Mouse (Mus musculus): ENCODE measurements around the gene Ears2.

Gene Ears2

DNA sequence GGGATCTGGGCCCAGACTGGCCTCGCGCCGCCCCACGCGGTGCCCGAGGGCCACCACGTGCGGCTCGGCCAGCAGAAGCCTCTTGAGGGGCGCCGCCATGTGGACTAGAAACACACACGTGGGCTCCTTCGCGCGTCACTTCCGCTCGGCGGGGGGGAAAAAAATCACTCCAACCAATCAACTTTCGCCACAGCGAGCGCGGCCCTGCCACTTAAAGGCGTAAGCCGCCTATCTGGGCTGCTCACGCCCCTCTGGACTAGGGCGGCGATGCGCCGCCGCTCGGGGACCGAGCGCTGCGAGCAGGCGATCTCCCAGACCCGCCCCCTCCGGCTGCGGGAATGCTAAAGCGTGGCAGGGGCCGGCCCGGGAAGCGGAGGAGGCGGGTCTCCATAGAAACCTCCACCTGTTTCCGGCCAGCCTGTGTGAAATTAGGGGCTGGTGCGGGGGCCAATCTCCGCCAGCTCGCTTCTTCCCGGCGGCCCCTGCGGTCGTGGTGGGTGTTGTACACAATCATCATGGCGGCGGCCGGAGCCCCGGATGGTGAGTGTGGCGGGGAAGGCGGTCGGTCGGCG is at the start of gene Ears2, which contains the start of gene Ubfd1:
TSS of gene Ears2 (minus strand) at position 319 of the 572 bp plus-strand sequence.
TSS of gene Ubfd1 (plus strand) at position 231 of the 572 bp plus-strand sequence.
- peak; percentile 98 for DNase-seq (ENCODE audit: low spot score)

DNA sequence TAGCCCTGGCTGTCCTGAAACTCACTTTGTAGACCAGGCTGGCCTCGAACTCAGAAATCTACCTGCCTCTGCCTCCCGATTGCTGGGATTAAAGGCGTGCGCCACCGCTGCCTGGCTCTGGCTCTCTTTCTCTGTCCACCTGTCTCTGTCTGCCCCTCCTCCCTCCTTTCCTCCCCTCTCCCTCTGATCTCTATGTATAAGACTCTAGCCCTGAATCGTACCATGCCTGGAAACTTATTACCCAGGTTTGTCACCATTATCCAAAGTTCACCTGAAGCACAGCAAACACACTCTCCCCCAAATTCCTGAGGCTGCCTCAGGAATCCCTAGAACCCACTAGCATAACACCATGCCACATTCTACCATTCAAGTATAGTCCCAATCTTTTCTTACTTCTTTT is 41.1 kb upstream of the Ears2 start:
- DNase-seq (ENCODE audit: low spot score), result no peak

DNA sequence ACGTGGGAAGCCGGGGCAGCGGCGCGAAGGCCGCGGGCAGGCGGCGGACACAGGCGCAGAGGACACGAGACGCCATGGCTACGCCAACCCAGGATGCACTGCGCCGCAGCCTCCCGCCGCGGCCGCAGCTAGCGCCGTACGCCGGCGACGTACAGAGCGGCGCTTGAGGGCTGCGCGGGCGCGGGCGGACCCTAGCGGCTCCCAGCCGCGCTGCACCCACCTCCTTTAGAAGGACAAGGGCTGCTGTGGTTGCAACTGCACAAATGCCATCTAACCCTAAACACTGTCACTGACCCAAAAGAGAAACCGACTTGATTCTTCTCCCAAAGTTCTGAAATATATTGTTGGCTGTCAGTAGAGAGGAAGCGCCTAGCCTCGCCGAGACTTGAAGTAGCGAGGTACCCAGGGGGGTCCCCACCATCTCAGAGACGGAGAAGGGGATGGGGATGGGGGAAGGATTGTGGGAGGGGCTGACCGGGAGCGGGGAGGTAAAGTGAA is 34.7 kb upstream of the Ears2 start, which contains the start of gene Ndufab1:
TSS of gene Ndufab1 (minus strand) at position 140 of the 498 bp plus-strand sequence.
- DNase-seq (ENCODE audit: low spot score), result peak; percentile 94

DNA sequence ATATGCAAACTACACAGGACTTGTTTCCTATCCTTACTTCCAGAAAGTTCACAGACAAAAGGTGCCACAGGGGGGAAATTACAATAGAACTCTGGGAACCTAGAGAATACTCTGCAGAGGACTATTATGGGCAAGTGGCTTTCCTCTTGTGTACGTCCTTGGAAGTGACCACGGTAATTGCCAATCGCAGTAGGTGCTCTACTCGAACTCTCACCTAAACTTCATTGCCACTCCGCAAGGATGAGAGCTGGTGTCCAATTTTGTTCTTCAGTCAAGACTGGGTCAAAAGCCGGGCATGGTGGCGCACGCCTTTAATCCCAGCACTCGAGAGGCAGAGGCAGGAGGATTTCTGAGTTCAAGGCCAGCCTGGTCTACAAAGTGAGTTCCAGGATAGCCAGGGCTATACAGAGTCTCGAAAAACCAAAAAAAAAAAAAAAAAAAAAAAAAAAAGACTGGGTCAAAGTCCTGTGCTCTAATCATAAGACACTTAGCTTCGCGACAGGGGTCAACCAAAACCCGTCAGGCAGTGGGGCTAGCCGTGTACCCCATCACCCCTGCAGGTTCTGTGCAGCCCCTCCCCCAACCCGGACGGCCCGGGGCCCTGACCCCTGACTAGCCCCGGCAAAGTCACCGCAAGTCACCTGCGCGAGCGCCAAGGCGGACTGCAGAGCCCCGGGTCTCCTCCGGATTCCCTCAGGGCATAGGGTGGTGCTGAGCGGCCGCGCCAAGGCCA is 34.1 kb upstream of the Ears2 start:
- DNase-seq (ENCODE audit: low spot score), result peak; percentile 51

DNA sequence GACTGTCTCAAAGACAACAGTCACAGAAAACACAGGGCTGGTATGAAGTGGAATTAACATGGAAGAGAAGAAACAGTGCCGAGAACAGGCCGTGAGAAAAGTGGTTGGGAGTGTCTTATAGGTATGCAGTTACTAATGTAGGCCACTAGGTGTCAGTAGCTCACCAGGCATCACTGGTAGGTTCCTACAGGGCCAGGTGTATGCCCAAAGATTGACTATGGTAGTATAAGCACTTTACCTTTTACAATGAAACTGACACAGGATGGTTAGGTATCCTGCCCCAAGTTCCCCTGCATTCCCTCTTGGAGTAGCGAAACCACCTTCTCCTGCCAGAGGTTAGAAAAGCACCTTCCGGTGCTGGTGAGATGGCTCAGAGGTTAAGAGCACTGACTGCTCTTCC is 32.2 kb upstream of the Ears2 start:
- peak; percentile 65 for DNase-seq (ENCODE audit: low spot score)

DNA sequence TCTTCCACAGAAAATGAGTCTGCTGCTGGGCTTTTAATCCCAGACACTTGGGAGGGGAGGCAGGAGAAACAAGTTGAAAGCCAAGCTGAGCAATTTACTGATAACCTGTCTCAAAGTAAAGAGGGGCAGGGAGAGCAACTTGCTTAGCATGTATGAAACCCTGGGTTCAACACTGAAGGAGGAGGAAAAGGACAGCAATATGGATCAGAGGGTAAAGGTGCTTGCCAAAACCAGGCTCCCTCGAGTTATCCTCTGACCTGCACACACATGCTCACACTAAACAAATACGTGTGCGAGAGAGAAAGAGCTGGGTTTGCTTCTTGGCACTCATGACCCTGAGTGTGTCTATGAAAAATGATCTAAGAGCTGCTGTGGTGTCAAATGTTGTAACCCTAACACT is 30.9 kb upstream of the Ears2 start:
- DNase-seq (ENCODE audit: low spot score), result no peak

DNA sequence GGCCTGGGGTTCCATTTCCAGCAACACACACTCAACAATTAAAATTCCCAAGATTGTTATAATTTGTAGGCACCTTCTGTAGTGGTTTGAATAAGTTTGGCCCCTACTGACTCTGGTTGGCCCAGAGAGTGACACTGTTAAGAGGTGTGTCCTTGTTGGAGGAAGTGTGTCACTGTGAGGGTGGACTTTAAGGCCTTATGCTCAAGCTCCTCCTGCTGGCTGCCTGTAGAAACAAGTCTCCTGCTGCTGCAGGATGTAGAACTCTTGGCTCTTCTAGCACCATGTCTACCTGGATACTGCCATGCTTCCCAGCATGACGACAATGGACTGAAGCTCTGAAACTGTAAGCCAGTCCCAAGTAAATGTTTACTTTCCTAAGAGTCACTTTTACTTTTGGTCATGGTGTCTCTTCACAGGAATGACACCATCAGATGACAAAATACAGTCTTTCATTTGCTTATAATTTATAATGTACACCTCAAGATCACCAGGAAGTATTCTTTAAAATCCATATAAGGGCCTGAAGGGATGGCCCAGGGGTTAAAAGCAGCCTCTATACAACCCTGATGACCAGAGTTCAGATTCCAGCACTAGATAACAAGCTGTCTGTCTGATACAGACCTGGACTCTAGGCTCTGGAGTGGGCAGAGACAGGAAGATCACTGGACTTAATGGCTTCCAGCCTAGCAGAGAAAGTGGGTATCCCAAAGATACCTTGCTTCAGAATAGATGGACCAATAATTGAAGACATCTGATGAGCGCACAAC is 27.7 kb upstream of the Ears2 start:
- no peak for DNase-seq (ENCODE audit: low spot score)

DNA sequence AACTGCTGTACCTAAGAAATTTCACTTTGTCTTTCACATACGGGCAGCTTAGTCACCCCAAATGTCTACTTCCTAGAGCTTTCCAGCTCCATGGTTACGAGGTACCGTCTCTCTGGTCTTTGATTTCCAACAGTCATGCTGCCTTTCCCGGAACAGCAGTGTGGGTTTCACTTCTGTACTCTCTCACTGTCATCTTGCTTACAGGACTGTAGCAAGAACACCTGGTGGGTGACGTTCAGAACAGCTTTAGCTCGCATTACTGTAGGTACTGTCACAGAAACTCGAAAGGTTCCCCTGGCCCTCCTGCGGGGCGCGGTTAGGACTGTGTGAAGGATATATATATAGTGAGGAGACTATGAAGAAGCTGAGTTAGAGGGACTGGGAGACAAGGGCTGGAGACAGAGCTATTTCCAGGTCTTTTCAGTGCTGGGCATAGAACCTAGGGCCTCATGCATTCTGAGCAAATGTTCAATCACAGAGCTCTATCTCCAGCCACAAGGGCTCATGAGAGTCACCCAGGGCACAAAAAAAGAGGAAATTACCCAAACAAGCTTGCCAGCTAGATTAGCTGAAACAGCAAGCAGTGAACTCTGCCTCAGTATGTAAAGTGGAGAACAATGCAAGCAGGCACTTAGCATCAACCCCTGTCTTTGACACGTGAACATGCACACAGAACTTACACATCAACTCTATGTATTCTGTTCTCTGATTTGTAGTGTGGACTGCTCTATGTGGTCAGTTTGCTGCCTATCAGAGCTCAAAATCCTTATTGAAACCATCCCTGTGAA is 20.3 kb upstream of the Ears2 start:
- DNase-seq (ENCODE audit: low spot score), result no peak

DNA sequence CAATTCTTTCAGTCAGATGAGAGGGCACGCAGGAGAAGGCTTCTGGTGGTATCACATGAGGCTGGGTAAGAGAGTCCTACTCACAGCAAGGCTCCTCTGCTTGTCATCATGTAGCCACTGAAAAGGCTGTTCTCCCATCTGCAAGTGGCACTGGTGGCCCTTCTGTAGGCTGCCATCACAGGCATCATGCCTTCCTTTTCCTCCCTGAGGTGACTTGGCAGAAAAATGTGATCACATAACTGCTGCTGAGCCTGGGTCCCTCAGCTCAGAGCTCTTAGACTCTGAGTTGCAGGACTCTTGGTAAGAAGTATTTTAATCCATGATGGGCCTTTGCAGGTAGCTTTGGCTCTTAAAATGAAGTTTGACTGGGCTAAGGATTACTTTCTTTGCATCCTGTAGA is 14.0 kb upstream of the Ears2 start:
- no peak for DNase-seq (ENCODE audit: low spot score)

DNA sequence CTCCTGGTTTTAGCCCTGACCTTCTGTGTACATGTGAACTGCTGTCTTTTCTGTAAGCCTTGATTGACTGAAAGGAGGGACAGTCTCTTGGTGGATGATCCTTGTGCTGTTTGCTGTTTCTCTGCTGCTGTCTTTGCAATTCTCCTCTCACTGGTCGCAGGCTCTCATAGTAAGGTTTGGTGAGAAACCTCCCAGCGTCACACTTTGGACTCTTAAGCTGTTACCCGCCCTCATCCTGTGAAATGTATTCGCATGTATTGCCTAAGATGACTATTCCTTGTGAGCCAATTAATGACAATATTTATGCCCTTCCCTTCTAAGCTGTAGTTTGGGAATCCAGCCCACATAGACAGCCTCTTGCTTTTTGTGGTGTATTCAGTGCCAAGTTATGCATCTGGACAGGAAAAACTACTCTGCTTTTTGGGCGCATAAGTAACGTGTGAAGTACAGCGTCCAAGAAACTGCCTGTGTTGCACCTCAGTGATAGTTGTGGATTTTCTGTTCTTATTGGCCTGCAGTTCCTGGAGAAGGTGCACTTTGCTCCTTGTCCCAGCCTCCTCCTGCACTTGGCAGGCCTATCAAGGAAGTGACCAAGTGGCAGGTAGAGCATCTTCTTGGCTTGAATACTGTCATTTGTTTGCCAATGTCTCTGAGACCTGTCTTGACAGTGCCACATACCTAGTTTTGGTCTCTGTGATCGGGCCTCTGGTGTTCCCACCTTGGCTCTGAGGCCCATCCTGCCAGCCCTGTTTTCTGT is 12.9 kb upstream of the Ears2 start:
- no peak for DNase-seq (ENCODE audit: low spot score)

DNA sequence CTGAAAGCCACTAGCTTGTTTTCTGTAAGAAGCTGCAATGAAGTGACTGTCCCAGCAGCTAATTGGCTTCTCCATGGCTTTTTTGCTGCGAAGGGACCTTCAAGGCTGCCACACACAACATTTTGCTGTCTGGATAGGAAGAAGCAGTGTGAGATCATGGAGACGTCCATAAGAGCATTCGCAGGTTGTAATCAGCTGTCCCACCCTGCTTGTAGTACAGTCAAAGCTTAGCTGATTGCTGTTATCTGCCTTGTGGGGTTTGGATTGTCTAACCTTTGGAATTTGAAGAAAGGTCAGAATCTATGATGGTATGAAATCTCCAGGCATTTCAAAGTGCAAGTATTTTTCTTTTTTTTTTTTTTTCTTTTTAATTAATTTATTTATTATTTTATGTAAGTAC is 7.3 kb upstream of the Ears2 start:
- DNase-seq (ENCODE audit: low spot score), result no peak

DNA sequence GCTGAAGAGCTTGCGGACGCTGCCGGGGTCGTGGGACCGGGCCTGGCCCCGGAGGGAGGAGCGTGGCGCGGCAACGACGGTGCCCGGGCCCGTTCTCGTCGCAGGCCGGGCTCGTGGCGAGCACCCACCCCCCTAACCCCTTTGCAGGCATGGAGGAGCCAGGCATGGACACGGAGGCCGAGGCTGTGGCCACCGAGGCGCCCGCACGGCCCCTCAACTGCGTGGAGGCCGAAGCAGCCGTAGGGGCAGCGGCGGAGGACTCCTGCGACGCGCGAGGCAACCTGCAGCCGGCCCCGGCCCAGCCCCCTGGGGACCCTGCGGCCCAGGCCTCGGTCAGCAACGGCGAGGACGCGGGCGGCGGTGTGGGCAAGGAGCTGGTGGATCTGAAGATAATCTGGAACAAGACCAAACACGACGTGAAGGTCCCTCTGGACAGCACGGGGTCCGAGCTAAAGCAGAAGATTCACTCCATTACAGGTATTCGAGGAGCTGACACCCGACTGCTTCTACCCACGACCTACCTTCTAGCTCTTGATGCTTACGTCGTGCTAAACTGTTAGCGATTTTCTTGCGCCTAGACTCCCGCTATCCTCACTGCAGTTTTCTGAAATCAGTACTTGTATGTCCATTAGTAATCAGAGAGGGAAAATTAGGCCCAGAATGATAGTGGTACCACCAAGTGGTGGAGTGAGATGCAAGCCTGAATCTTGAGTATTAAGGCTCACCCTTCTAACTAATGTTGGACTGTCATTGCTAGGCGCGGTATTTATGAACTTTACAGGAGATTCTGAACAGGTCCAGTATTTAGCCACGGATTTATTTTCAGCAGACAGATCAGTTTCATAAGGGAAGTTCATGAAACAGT is 686 bp upstream of the Ears2 start:
- DNase-seq (ENCODE audit: low spot score), result peak; percentile 26

DNA sequence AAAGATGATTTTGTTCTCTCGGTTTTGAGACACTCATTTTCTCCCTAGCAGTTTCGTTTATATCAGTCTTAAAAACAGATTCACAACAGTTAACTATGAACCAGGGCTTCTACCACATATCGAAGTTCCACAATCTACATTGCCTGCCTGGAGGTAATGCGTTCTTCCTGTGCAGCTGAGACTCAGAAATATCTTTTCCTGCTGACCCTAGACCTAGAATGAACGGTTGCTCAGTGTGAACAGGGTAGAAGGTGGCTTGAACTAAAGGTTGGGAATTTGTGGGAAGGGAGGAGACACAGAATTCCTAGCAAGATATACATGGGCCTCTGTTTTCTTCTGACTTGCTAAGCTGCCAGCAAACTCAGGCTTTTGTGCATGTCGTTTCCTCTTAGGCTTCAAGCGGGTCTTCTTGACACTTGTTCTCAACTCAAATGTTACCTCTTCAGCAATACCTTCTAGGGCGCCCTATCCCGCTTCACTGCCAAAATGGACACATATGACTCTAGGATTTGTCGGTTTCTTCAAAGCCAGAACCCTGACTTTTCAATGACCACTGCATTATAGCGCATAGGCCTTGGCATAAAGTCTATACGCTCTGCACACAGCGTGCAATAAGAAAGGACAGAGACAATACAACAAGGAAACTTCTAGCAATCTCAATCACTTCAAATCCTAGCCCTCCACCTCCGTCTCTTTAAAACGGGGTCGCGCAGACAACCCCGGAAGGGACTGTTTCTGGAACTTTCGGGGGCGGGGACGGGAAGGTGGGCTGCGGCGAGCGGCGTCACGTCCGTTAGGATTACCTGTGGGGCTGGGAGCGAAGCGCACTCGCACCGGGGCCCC is 740 bp downstream of the Ears2 start:
- no peak for DNase-seq (ENCODE audit: low spot score)

DNA sequence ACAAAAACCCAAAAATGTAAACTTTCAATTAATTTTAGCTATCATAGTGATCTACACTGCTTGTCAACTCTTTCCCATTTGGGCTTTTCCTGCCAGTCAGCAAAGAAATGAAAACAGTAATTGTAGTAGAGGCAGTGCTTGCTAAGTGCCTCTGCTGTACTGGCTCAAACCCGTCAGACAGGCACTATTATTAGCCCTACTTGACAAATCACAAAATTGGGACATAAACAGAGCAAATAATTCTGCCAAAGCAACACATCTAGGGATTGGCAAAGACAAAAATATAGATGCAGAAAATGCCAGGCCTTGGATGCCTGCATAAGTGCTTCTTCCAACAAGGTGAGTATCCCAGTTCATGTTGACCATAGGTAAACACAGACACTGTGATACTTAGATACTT is 1.4 kb downstream of the Ears2 start:
- DNase-seq (ENCODE audit: low spot score), result no peak

DNA sequence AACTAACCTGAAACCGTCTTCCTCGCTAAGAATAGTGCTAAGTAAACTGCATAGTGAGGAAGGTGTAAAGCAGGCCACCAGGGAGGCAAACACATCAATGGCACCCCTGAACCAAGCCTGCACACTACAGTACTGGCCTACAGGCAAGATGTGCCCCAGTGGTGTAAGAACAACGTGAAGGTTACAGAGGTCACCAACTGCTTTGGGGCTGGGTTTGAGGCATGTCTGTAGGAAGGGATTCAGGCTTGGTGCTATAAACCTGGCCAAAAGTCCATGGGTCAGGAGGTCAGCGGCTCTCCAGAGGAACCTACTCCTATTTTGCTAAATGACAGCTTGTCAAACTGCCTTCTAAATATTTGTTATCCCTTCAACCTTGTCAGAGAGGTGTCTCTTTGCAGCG is 10.4 kb downstream of the Ears2 start:
- DNase-seq (ENCODE audit: low spot score), result no peak

DNA sequence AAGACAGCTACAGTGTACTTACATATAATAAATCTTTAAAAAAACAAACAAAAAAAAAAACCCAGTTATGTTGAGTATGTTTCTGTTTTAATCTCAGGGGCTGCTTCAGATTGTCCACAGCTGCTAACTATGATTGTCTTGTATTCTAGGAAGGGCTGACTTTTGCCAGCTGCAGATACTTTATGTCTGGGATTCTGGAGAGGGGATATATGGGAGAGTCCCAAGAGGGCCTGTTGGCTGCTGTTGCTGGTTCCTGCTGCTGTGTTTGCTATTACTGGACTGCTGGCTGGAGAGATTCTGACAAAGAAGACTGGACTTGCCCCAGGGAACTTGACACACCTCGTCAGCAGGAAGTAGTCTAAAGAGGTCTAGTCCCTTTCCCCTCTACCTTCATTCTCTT is 16.2 kb downstream of the Ears2 start:
- no peak for DNase-seq (ENCODE audit: low spot score)

DNA sequence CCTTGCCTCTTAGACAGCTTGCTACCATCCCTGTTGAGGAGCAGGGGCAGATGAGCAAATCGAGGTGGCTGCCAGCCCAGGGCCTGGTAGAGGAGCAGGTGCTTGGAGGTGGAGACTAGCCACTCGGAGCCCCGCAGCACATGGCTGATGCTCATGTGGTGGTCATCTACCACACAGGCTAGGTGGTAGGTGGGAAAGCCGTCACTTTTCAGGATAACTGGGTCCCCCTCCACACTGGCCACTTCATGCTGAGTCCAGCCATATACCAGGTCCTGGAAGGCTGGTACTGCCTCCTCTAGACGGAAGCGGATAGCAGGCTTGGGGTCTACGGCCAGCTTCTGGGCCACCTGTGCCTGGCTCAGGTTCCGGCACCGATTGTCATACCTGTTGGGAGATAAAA is 18.9 kb downstream of the Ears2 start:
- DNase-seq (ENCODE audit: low spot score), result no peak

DNA sequence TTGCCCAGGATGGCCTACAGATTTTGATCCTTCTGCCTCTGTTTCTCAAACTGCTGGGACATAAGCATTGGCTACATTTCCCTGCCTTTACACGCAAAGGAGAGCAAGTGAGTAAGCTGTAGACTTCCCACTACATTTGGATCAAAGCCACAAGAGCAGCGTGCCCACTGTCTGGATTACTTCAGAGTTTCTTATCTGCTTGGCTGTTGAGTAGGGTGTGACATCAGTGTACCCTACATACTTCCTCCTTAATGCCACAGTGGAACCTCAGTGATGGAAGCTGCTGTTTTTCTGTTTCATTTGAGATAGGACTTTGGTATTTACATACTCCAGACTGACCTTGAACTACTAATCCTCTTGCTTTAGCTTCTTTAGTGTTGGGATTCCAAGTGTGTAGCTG is 20.2 kb downstream of the Ears2 start:
- no peak for DNase-seq (ENCODE audit: low spot score)

DNA sequence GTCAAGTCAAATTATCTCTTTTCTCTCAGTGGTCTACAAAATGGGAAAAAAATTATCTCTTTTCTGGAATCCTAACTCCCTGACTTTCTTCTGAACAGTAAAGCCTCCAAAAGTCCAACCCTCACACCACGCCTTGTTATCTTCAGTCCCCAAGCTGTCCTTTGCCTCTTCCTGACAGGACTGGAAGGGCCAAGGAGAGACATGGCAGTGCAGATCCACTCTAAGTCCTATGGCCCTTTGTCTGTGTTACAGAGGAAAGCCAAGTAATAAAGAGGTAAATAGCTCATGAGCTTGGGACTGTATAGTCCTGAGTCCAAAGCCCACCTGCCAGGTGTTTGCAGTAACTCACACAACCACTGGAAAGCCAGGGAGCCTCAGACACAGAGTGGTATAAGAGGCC is 21.4 kb downstream of the Ears2 start:
- no peak for DNase-seq (ENCODE audit: low spot score)

Measured in embryo, embryonic 10.5 days (tissue).